Mouse (Mus musculus): ENCODE measurements around the gene Aqp9. TPM values are rescaled to one million over a fixed set of nuclear protein-coding genes. Genes with fewer than 3 reads are reported as not detected.

Gene Aqp9
- total RNA-seq, 2 experiments from 2014 or later, result 1.8 to 2.5 TPM

GRCm38 (mm10) chr9:71174316-71174975, 6.0 kb upstream of the Aqp9 start:
- no peak for DNase-seq (ENCODE audit: low spot score in 2 of 2)

GRCm38 (mm10) chr9:71173533-71173932, 5.1 kb upstream of the Aqp9 start:
- intact Hi-C loops (cut with DNase I), result no loop called here
- no peak for DNase-seq (ENCODE audit: low spot score in 2 of 2)

More at GRCm38 (mm10) chr9:71174316-71174975, 6.0 kb upstream of the Aqp9 start:
- intact Hi-C loops (cut with DNase I), result no loop called here

- intact Hi-C loops (cut with DNase I), result no loop called here
- DNase-seq (ENCODE audit: low spot score in 2 of 2), result peak in 1 of 2 experiments; percentile 43
Observed at GRCm38 (mm10) chr9:71167473-71168215, 838 bp downstream of the Aqp9 start.

- intact Hi-C loops (cut with DNase I), result no loop called here
- no peak for DNase-seq (ENCODE audit: low spot score in 2 of 2)
Observed at GRCm38 (mm10) chr9:71166871-71167465, 1.5 kb downstream of the Aqp9 start.

GRCm38 (mm10) chr9:71166019-71166705, 2.3 kb downstream of the Aqp9 start:
- DNase-seq (ENCODE audit: low spot score in 2 of 2), result no peak
- intact Hi-C loops (cut with DNase I), result no loop called here

- intact Hi-C loops (cut with DNase I), result no loop called here
- no peak for DNase-seq (ENCODE audit: low spot score in 2 of 2)
Observed at GRCm38 (mm10) chr9:71165510-71165909, 3.0 kb downstream of the Aqp9 start.

- intact Hi-C loops (cut with DNase I), result no loop called here
- DNase-seq (ENCODE audit: low spot score in 2 of 2), result no peak
Observed at GRCm38 (mm10) chr9:71165061-71165460, 3.4 kb downstream of the Aqp9 start.

GRCm38 (mm10) chr9:71164353-71164752, 4.1 kb downstream of the Aqp9 start:
- DNase-seq (ENCODE audit: low spot score in 2 of 2), result no peak
- intact Hi-C loops (cut with DNase I), result no loop called here

GRCm38 (mm10) chr9:71162858-71163740, 5.4 kb downstream of the Aqp9 start:
- intact Hi-C loops (cut with DNase I), result no loop called here
- DNase-seq (ENCODE audit: low spot score in 2 of 2), result no peak

GRCm38 (mm10) chr9:71162131-71162857, 6.2 kb downstream of the Aqp9 start:
- intact Hi-C loops (cut with DNase I), result no loop called here
- DNase-seq (ENCODE audit: low spot score in 2 of 2), result no peak

GRCm38 (mm10) chr9:71160849-71161711, 7.4 kb downstream of the Aqp9 start:
- intact Hi-C loops (cut with DNase I), result no loop called here
- no peak for DNase-seq (ENCODE audit: low spot score in 2 of 2)

GRCm38 (mm10) chr9:71159686-71160085, 8.8 kb downstream of the Aqp9 start:
- intact Hi-C loops (cut with DNase I), result no loop called here
- no peak for DNase-seq (ENCODE audit: low spot score in 2 of 2)

- intact Hi-C loops (cut with DNase I), result no loop called here
- no peak for DNase-seq (ENCODE audit: low spot score in 2 of 2)
Observed at GRCm38 (mm10) chr9:71159060-71159626, 9.3 kb downstream of the Aqp9 start.

- DNase-seq (ENCODE audit: low spot score in 2 of 2), result no peak
- intact Hi-C loops (cut with DNase I), result no loop called here
Observed at GRCm38 (mm10) chr9:71157921-71158646, 10.4 kb downstream of the Aqp9 start.

GRCm38 (mm10) chr9:71156447-71157035, 11.9 kb downstream of the Aqp9 start:
- DNase-seq (ENCODE audit: low spot score in 2 of 2), result no peak
- intact Hi-C loops (cut with DNase I), result no loop called here

- no peak for DNase-seq (ENCODE audit: low spot score in 2 of 2)
- intact Hi-C loops (cut with DNase I), result no loop called here
Observed at GRCm38 (mm10) chr9:71155399-71156005, 13.0 kb downstream of the Aqp9 start.
